Mouse (Mus musculus): ENCODE measurements around the gene 1700129C05Rik.

The 1700129C05Rik gene

GRCm38 (mm10) chr14:59142793-59143192 lies at the start of gene 1700129C05Rik:
Gene 1700129C05Rik, minus strand, starts transcription at chr14:59142893.
- no peak for DNase-seq (ENCODE audit: low read depth, low spot score)

- no peak for DNase-seq (ENCODE audit: low read depth, low spot score)
These were observed 43.4 kb upstream of the 1700129C05Rik start for GRCm38 (mm10) chr14:59186121-59186520.

- DNase-seq (ENCODE audit: low read depth, low spot score), result no peak
These were observed 42.8 kb upstream of the 1700129C05Rik start for GRCm38 (mm10) chr14:59185514-59185913.

- no peak for DNase-seq (ENCODE audit: low read depth, low spot score)
These were observed 40.0 kb upstream of the 1700129C05Rik start for GRCm38 (mm10) chr14:59182732-59183131.

- no peak for DNase-seq (ENCODE audit: low read depth, low spot score)
These were observed 36.0 kb upstream of the 1700129C05Rik start, which contains the start of gene Gm5142 for GRCm38 (mm10) chr14:59178649-59179048. Gene Gm5142, minus strand, starts transcription at chr14:59178749.

GRCm38 (mm10) chr14:59157016-59157698 lies 14.5 kb upstream of the 1700129C05Rik start:
- DNase-seq (ENCODE audit: low read depth, low spot score), result no peak

- DNase-seq (ENCODE audit: low read depth, low spot score), result peak; percentile 12
These were observed 12.9 kb upstream of the 1700129C05Rik start for GRCm38 (mm10) chr14:59155589-59155988.

GRCm38 (mm10) chr14:59114281-59114680 lies 28.4 kb downstream of the 1700129C05Rik start:
- peak; percentile 52 for DNase-seq (ENCODE audit: low read depth, low spot score)

- DNase-seq (ENCODE audit: low read depth, low spot score), result no peak
These were observed 38.6 kb downstream of the 1700129C05Rik start for GRCm38 (mm10) chr14:59104006-59104605.

- no peak for DNase-seq (ENCODE audit: low read depth, low spot score)
These were observed 49.1 kb downstream of the 1700129C05Rik start for GRCm38 (mm10) chr14:59093601-59094000.

GRCm38 (mm10) chr14:59084396-59084795 lies 58.3 kb downstream of the 1700129C05Rik start:
- DNase-seq (ENCODE audit: low read depth, low spot score), result peak; percentile 57
